Mouse (Mus musculus): Measurements from ENCODE around the gene Atp10b. TPM values are rescaled to one million over a fixed set of nuclear protein-coding genes. Genes with fewer than 3 reads are reported as not detected.

Gene Atp10b
- polyA plus RNA-seq, 1 experiment from 2014 or later = 2.1 TPM

DNA sequence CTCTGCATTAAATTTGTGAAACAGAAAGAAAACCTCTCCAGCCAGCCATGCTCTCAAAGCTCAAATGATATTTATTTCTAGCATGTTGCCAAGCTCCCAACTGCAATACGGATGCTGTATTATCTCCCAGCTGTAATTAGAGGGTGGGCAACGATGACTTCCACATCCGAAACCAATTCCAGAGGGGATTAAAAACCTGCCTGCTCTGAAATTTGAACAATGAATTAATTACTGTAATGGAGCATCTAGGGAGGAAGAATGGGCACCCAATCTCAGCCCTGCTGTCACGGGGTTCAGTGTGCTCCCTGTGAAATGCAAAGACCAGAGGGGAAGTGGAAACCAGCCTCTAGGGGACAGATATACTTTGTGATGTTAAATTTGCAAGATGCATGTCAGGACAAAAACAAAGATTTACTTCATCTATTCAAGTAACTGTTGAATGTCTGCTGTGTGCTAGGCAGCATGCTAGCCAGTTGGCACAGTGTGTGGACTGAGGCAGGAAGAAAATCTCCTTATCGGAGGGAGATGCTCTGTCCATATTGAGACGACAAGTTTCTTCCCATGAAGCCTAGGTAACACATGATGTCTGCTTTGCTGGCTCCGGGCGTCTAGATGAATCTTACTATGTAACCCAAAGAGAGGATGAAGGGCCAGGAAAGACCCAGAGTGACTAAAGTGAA is 86.8 kb downstream of the Atp10b start:
- Histone ChIP-seq H3K4me3 (ENCODE audit: low read depth, low read length) (no peak overlapping the region), H3K27me3 (ENCODE audit: control insufficient read depth, insufficient read depth, low read length) (no peaks in the 10 kb centered on the region), H3K27ac (replicated peaks) (no peak overlapping the region), H3K9me3 (ENCODE audit: control insufficient read depth, low read length) (no peaks in the 10 kb centered on the region), H3K36me3 (ENCODE audit: control insufficient read depth, insufficient read depth, low read length) (no peaks in the 10 kb centered on the region), H3K4me1 (replicated peaks; ENCODE audit: control insufficient read depth, insufficient read depth) (no peaks in the 10 kb centered on the region), H3K9ac (ENCODE audit: low read length) (no peak overlapping the region), H3K4me2 (replicated peaks; ENCODE audit: low read depth) (no peak overlapping the region)
- no peak for DNase-seq (ENCODE audit: low spot score)
- WGBS = 85% methylated on average over 8 of the region's 8 CpGs
- TF ChIP-seq EP300 (optimal IDR thresholded peaks at IDR 0.05) (no peak), CTCF (IDR thresholded peaks at IDR 0.05; ENCODE audit: low read depth) (no peak)
- no peak for ATAC-seq (ENCODE audit: low FRiP score, low TSS enrichment)

DNA sequence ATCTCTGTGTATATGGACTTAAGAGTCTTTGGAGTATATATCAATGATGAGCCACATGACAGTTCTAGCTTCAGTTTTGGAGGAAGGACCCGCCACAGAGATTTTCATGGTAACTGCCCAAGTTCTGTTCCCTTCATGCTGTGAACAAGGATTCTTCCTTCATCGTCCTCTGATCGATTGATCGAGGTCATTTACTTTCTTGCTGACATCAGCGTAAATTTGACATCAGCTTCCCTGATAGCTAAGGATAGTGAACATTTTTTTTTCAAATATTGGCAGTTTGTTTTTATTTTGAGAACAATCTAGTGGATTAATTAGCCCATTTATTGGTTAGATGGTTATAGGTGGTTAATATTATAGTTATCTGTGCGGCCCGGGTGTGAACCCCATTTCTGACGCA is 90.1 kb downstream of the Atp10b start:
- WGBS = 93% methylated on average over 8 of the region's 8 CpGs
- Histone ChIP-seq H3K9me3 (ENCODE audit: control insufficient read depth, low read length) (no peaks in the 10 kb centered on the region), H3K27me3 (ENCODE audit: control insufficient read depth, insufficient read depth, low read length) (no peaks in the 10 kb centered on the region), H3K9ac (ENCODE audit: low read length) (no peak overlapping the region), H3K36me3 (ENCODE audit: control insufficient read depth, insufficient read depth, low read length) (no peaks in the 10 kb centered on the region), H3K4me2 (replicated peaks; ENCODE audit: low read depth) (no peak overlapping the region), H3K27ac (replicated peaks) (no peak overlapping the region), H3K4me3 (ENCODE audit: low read depth, low read length) (no peak overlapping the region), H3K4me1 (replicated peaks; ENCODE audit: control insufficient read depth, insufficient read depth) (no peaks in the 10 kb centered on the region)
- ATAC-seq (ENCODE audit: low FRiP score, low TSS enrichment) = no peak
- TF ChIP-seq CTCF (IDR thresholded peaks at IDR 0.05; ENCODE audit: low read depth) (no peak), EP300 (optimal IDR thresholded peaks at IDR 0.05) (no peak)
- DNase-seq (ENCODE audit: low spot score) = no peak

DNA sequence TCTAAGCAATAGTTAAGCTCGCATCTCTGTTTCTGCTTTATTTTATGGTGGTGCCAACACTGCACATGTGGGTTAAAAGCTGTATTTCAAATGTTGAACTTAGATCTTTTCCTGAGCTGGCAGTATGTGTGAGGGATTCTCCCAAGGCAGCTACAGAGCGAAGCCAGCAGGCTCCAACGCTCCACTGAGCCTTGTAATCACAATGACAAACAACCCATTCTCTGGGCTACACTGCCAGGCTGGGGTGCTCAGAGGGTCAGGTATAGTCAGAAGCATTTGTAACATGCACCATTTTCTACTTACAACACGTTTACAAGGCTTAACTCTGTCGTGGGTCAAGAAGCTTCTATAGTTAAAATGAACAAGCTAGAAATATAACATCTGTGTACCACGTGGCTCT is 103.4 kb downstream of the Atp10b start:
- Histone ChIP-seq H3K27me3 (ENCODE audit: control insufficient read depth, insufficient read depth, low read length) (no peaks in the 10 kb centered on the region), H3K4me2 (replicated peaks; ENCODE audit: low read depth) (no peak overlapping the region), H3K4me3 (ENCODE audit: low read depth, low read length) (no peak overlapping the region), H3K9ac (ENCODE audit: low read length) (no peak overlapping the region), H3K4me1 (replicated peaks; ENCODE audit: control insufficient read depth, insufficient read depth) (no peaks in the 10 kb centered on the region), H3K27ac (replicated peaks) (no peak overlapping the region), H3K9me3 (ENCODE audit: control insufficient read depth, low read length) (no peaks in the 10 kb centered on the region), H3K36me3 (ENCODE audit: control insufficient read depth, insufficient read depth, low read length) (no peaks in the 10 kb centered on the region)
- WGBS = 38% methylated on average over 6 of the region's 6 CpGs
- no peak for TF ChIP-seq EP300 (optimal IDR thresholded peaks at IDR 0.05)
- no peak for TF ChIP-seq CTCF (IDR thresholded peaks at IDR 0.05; ENCODE audit: low read depth)
- DNase-seq (ENCODE audit: low spot score) = no peak
- ATAC-seq (ENCODE audit: low FRiP score, low TSS enrichment) = no peak

DNA sequence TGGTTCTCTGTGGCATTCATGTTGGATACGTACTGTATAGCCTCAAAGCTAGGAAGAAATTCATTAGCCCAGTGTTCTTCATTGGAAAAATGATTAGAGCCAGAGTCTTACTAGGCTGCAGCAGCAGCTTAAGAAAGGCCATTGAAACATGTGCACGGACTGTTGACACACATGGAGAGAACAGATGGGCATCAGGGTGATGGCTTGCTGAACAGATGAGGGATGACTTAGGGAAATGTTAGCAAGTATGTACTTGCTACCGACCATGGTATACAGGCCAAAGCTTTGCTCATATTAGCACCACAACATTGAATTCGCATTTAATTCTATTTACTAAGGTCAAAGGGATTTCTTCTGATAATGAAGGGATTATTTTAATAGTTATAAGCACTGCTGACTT is 105.6 kb downstream of the Atp10b start:
- Histone ChIP-seq H3K27ac (replicated peaks) (no peak overlapping the region), H3K4me1 (replicated peaks; ENCODE audit: control insufficient read depth, insufficient read depth) (no peaks in the 10 kb centered on the region), H3K36me3 (ENCODE audit: control insufficient read depth, insufficient read depth, low read length) (no peaks in the 10 kb centered on the region), H3K4me3 (ENCODE audit: low read depth, low read length) (no peak overlapping the region), H3K27me3 (ENCODE audit: control insufficient read depth, insufficient read depth, low read length) (no peaks in the 10 kb centered on the region), H3K9me3 (ENCODE audit: control insufficient read depth, low read length) (no peaks in the 10 kb centered on the region), H3K9ac (ENCODE audit: low read length) (no peak overlapping the region), H3K4me2 (replicated peaks; ENCODE audit: low read depth) (no peak overlapping the region)
- DNase-seq (ENCODE audit: low spot score) (no peak), ATAC-seq (ENCODE audit: low FRiP score, low TSS enrichment) (no peak)
- 68% methylated on average over 4 of the region's 4 CpGs for WGBS
- TF ChIP-seq EP300 (optimal IDR thresholded peaks at IDR 0.05) = no peak
- no peak for TF ChIP-seq CTCF (IDR thresholded peaks at IDR 0.05; ENCODE audit: low read depth)

DNA sequence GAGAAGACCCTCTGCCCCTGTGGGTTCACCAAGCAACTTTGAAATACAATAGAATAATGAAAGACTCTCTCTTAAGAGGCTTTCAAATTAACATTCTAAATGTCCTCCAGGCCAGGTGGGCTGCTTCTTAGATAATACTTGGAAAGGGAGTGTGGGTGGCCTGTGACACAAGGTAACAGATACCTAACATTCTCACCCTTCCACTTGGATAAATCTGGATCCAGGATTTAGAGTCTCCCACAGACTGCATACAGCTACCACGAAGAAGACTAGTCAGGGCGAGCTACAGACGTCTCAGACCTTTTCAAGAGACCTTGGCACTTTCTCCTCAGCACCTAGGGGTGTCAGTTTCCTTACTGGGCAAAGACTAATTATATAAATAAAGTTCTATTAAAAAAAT is 107.6 kb downstream of the Atp10b start:
- Histone ChIP-seq H3K36me3 (ENCODE audit: control insufficient read depth, insufficient read depth, low read length) (no peaks in the 10 kb centered on the region), H3K9ac (ENCODE audit: low read length) (no peak overlapping the region), H3K9me3 (ENCODE audit: control insufficient read depth, low read length) (no peaks in the 10 kb centered on the region), H3K4me2 (replicated peaks; ENCODE audit: low read depth) (no peak overlapping the region), H3K27me3 (ENCODE audit: control insufficient read depth, insufficient read depth, low read length) (no peaks in the 10 kb centered on the region), H3K27ac (replicated peaks) (no peak overlapping the region), H3K4me3 (ENCODE audit: low read depth, low read length) (no peak overlapping the region), H3K4me1 (replicated peaks; ENCODE audit: control insufficient read depth, insufficient read depth) (no peaks in the 10 kb centered on the region)
- 77% methylated on average over 3 of the region's 3 CpGs for WGBS
- ATAC-seq (ENCODE audit: low FRiP score, low TSS enrichment) = no peak
- DNase-seq (ENCODE audit: low spot score) = no peak
- no peak for TF ChIP-seq CTCF (IDR thresholded peaks at IDR 0.05; ENCODE audit: low read depth)
- no peak for TF ChIP-seq EP300 (optimal IDR thresholded peaks at IDR 0.05)

DNA sequence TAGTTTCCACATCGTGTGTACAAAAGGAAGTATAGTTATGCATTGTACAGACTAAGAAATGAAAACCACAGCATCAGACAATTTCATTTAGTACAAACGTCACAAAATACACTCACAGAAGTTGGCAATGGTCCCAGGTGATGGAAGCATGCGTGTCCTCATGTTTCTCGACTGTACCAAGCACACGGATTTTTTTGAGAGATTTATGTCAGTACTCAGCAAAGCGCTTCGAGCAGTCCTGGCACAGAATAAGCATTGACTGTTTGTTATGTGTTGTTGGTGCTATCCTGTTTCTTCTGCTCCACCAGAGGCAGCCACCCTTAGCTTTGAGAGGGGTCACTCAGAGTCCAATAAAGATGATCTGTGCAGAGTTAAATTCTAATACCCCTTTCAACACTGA is 108.1 kb downstream of the Atp10b start:
- Histone ChIP-seq H3K9me3 (ENCODE audit: control insufficient read depth, low read length) (no peaks in the 10 kb centered on the region), H3K27me3 (ENCODE audit: control insufficient read depth, insufficient read depth, low read length) (no peaks in the 10 kb centered on the region), H3K9ac (ENCODE audit: low read length) (no peak overlapping the region), H3K4me2 (replicated peaks; ENCODE audit: low read depth) (no peak overlapping the region), H3K4me3 (ENCODE audit: low read depth, low read length) (no peak overlapping the region), H3K27ac (replicated peaks) (no peak overlapping the region), H3K36me3 (ENCODE audit: control insufficient read depth, insufficient read depth, low read length) (no peaks in the 10 kb centered on the region), H3K4me1 (replicated peaks; ENCODE audit: control insufficient read depth, insufficient read depth) (no peaks in the 10 kb centered on the region)
- no peak for DNase-seq (ENCODE audit: low spot score)
- ATAC-seq (ENCODE audit: low FRiP score, low TSS enrichment) = no peak
- no peak for TF ChIP-seq CTCF (IDR thresholded peaks at IDR 0.05; ENCODE audit: low read depth)
- no peak for TF ChIP-seq EP300 (optimal IDR thresholded peaks at IDR 0.05)
- 47% methylated on average over 7 of the region's 7 CpGs for WGBS

All from stomach, postnatal 0 days (tissue).